Mouse (Mus musculus): ENCODE results near the gene Cdrt4. TPM values are rescaled to one million over a fixed set of nuclear protein-coding genes. Genes with fewer than 3 reads are reported as not detected.

The Cdrt4 gene
- not detected for polyA plus RNA-seq (2017; shearing (Covaris generic))

DNA sequence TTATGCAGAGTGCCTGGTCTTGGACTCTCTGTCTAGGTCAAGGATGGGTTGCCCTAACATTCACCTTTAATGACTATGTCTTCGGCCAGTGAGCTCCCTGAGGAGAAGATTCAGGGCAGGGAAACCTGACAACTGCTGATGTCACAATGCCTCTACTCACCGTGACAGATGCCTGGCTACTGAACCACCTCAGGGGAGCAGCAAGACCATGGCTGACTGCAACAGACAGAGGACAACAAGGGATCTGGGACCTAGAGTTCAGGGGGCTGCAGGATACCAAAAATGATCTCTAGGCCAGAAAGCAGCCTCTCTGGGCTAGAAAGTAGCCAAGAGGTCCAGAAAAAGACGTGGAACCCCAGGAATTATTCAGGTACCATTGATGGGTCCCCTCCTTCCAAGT lies at the start of gene Cdrt4:
Gene Cdrt4 (plus strand): TSS at position 182 of the 400 bp plus-strand sequence.
- no peak for ATAC-seq

- ATAC-seq: peak; percentile 67
These were observed 49.2 kb upstream of the Cdrt4 start for GRCm38 (mm10) chr11:62901699-62902323.

GRCm38 (mm10) chr11:62903871-62904495 lies 47.0 kb upstream of the Cdrt4 start:
- no peak for ATAC-seq

DNA sequence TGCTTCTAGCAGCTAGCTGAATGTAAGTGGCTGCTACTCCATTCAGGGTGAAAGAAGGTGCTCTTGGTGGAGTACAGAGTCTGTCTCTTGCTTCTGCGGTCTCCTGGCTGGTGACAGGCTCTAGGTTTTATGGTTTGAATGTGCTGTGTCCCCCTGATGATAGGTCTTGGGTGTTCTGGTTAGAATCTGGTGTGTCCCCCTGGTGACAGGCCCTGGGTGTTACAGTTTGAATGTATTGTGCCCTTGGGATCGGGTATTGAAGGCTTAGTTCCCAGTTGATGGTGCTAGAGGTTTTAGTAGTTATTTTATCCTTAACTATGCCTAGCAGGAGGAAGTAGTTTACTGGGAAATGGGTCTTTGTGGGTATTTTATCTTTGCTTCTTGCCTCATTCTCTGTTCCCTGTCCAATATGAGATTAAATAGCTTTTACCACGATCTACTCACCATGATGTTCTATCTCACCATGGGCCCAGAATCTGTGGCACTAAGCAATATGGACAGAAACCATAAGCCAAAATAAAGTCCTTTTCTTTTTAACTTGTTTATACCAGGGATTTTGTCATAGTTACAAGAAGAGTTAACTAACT lies 41.2 kb upstream of the Cdrt4 start:
- ATAC-seq: no peak

GRCm38 (mm10) chr11:62911362-62911761 lies 39.6 kb upstream of the Cdrt4 start:
- no peak for ATAC-seq

DNA sequence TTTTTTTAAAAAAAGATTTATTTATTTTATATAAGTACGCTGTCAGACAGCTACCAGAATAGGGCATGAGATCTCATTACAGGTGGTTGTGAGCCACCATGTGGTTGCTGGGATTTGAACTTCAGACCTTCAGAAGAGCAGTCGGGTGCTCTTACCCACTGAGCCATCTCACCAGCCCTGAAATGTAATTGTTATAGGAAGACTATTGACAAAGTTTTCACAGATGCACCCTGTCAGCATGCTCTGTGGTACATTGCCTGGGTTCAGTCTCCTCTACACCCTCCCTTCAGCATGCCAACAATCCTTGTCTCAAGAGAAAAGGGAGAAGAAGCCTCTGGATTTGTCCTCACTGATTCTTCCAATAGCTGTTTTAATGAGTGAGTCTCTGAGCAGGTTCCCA lies 37.9 kb upstream of the Cdrt4 start:
- no peak for ATAC-seq

GRCm38 (mm10) chr11:62914532-62914931 lies 36.5 kb upstream of the Cdrt4 start:
- ATAC-seq: no peak

DNA sequence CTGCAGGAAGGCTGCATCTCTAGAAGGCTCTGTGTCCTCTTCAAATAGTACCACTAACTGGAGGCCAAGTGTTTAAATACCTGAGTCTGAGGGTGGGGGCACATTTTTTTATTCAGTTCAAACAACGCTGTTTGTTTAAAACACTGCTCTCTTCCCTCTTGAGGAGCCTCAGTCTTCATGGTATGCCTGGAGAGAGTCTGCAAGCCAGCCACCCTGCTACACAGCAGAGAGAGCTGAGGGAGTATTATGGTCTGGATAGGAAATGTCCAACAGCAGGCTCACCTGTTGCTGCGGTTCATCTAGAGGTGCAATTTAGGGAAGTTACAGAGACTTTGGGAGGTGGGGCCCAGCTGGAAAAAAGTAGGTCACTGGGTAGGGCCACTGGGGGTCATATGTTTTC lies 35.5 kb upstream of the Cdrt4 start:
- no peak for ATAC-seq

DNA sequence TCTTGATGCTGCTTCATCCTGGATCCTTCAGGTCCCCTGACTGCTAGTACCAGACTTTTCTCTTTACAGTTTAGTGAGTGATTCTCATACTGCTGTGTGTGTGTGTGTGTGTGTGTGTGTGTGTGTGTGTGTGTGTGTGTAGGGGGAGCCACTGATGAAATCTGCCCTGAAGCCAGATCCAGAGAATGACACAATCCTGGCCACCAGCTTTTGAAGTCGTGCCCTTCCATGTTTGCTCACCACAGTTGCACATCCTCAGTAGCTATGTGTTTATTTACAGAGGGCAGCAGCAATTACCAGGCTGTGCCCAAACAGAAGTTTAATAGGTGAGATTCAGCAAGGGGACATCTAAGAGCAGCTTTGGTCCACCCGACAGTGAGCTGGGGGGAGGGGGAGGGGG lies 34.2 kb upstream of the Cdrt4 start:
- ATAC-seq: no peak

- no peak for ATAC-seq
These were observed 30.8 kb upstream of the Cdrt4 start for GRCm38 (mm10) chr11:62919946-62920742.

DNA sequence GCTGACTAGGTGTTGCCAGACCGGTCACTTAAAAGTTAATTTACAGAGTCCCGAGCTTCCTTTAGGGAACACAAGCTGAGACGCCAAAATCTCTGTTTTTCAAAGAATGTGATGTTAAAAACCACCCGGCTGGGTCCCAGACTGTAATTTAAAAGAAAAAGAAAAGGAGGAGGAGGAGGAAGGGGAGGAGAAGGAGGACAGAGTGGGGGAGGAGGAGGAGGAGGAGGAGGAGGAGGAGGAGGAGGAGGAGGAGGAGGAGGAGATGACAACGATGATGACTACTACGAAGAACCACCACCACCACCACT lies 30.3 kb upstream of the Cdrt4 start:
- ATAC-seq: no peak

- ATAC-seq: no peak
These were observed 29.7 kb upstream of the Cdrt4 start for GRCm38 (mm10) chr11:62921052-62921977.

DNA sequence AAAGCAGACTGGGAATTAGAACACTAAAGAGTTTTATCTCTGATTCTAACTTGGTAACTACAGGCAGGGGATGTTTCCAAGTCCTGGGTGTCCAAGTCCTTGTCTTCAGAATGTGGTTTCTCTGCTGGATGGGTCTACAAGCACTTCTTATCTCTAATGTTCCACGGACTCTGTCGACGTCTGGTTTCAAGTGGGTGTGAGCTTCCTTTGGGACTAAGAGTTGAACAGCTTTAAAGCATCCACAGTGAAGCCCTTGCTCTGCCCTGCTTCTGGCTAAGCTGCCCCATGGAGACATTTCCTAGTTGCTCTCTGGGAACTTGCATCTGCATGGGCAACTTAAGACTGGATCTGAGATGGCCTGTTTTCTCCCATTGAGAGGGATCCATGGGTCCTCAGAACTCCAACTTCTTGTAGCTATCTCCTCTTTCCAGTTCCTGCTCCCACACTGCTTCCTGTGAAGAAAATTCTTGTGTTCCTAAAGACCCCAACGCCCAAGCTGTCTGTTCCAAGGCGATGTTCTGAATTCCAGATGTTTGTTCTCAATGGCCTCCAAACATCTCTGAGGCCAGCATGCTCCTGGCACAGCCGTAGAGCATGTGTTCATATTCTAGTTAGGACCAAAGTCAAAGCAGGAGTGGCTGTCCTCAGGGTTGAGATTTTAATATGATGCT lies 26.8 kb upstream of the Cdrt4 start:
- no peak for ATAC-seq

DNA sequence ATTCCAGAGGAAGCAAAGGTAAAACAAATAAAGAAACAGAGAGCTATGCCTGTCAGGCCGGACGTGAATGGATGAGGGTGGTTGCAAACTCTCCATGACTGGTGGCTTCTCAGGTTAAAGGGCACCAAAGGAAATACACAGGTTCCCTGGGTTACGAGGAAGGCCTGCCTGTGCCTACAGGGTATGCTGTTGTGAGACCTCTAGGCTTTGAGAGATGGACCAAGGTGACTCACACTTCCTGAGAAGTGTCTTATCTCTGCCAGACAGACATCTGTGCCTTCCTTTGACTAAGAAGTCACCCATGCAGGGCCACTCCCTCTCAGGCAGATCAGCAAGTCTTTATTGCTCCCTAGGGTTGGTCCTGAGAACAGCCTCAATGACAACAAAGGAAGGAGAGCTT lies 21.2 kb upstream of the Cdrt4 start:
- no peak for ATAC-seq

GRCm38 (mm10) chr11:62930574-62930973 lies 20.4 kb upstream of the Cdrt4 start:
- no peak for ATAC-seq

DNA sequence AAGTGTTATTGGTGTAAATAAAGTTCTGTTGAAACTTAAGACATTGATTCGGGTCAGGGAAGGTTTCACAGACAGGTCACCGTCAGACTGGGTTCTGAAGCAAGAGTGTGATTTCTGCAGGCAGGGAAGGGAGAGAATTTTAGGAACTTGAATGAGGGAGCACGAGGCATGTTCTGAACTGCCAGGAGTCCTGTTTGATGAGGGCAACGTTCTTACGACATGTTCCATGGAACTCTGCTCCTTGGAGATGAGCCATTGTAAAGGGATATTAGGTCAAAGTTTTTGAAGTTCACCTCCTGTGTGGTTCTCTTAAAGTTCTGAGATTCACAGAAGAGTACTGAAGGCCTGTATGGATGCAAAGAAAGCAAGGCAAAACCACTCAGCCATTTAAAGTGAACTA lies 19.9 kb upstream of the Cdrt4 start:
- no peak for ATAC-seq

- no peak for ATAC-seq
These were observed 17.9 kb upstream of the Cdrt4 start for GRCm38 (mm10) chr11:62933099-62933498.

DNA sequence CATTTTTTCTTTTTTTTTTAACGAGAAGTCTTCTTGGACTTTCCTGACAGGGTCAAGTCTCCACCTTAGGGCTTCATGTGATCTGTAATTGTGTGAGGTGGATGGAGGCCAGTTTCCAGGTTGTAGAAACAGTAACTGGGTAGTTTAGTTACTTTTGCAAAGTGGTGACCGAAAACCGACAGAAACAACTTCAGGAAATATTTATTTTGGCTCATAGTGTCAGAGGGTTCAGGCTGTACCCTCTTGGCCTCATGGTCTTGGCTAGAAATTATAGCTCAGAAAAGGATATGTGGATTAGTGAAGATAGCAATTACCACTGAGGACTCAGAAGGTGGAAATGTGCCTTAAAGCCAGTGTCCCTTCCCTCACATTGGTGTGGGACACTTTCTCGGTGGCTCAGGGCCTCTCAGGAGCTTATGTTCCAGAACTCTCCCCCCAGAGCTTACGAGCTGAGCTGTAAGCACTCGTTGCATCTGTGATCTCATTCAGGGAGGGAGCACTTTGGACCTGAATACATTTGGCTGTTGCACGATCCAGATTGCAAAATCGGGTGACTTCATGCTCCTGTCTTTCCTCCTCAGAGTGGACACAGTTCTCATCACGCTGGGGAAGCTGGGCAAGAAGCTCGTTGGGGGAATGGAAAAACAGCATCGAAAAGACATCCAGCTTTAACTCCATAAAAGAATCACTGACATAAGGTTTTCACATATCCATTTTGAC lies 16.0 kb upstream of the Cdrt4 start:
- no peak for ATAC-seq

GRCm38 (mm10) chr11:62937986-62938385 lies 13.0 kb upstream of the Cdrt4 start:
- ATAC-seq: no peak

DNA sequence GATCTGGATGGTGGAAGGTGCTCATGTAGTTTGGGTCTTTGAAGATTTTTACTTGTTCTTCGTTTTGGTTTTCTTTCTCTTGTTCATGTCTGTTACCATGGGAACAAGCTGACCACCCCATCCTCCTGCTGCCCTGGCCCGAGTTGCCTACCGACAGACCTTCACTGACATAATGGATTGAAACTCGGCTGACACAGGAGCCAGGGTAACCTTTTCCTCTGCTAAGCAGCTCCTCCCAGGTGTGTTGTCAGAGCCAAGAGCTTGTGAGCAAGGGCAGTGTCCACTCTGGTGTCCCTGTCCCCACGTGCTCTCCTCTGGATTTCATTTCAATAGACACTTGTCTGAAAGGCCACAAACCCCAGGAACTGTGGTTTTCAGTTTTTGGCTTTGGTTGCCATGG lies 12.1 kb upstream of the Cdrt4 start:
- no peak for ATAC-seq

DNA sequence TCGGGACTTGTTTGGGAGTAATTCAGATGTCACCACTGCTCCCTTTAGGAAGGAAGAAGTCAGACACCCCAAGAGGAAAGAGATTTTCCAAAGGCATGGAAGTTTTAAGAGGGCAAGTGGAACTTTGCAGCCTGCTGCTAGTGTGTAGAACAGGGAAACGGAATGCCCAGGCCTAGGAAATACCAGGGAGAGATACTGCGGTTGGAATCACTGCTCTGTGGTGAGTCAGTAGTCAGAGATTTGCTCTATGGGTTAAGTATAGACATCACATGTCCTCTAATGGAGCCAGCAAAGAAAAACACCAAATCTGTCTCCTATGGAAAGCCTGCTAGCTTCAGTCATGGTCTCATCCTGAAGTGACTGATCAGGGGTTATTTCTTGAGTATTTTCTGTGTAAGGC lies 10.8 kb upstream of the Cdrt4 start:
- ATAC-seq: no peak
